Mouse (Mus musculus) hindbrain, embryonic 11.5 days (tissue): ENCODE results near the gene Cd2ap. TPM values are rescaled to one million over a fixed set of nuclear protein-coding genes. Genes with fewer than 3 reads are reported as not detected.

Source experiments
- ATAC-seq: fragments of 200-750 bp; cut with Nextera tagmentation; 2 replicates; pipeline ENCODE4 v1.8.0; 2017; ENCODE audit warnings: mild to moderate bottlenecking, moderate TSS enrichment, moderate library complexity; ENCODE audit not compliant: low FRiP score
- DNase-seq: peaks from one replicate; pipeline ENCODE4 v3.0.0-alpha.2; 2015; ENCODE audit warnings: low spot score
- H3K27ac ChIP-seq: fragments of 300-500 bp; sonication (generic); 2 replicates; pipeline ENCODE4 v1.5.1; 2014; ENCODE audit warnings: mild to moderate bottlenecking, low read depth, low read length
- H3K27me3 ChIP-seq: fragments of 300-500 bp; sonication (generic); 2 replicates; pipeline ENCODE4 v1.6.1; 2014; ENCODE audit warnings: mild to moderate bottlenecking, low read length, moderate library complexity, mixed read lengths; ENCODE audit not compliant: control insufficient read depth, insufficient read depth
- H3K36me3 ChIP-seq: fragments of 300-500 bp; sonication (generic); 2 replicates; pipeline ENCODE4 v1.6.1; 2014; ENCODE audit warnings: mild to moderate bottlenecking, low read length, moderate library complexity, mixed read lengths; ENCODE audit not compliant: control insufficient read depth, insufficient read depth
- H3K4me1 ChIP-seq: fragments of 300-500 bp; sonication (generic); replicated peaks from 2 replicates; pipeline ENCODE4 v1.6.1; 2014; ENCODE audit warnings: low read length, mixed read lengths; ENCODE audit not compliant: control insufficient read depth, insufficient read depth
- H3K4me2 ChIP-seq: fragments of 300-500 bp; sonication (generic); replicated peaks from 2 replicates; pipeline ENCODE4 v1.6.1; 2014; ENCODE audit warnings: mild to moderate bottlenecking, low read depth, low read length
- H3K4me3 ChIP-seq: fragments of 300-500 bp; sonication (generic); 2 replicates; pipeline ENCODE4 v1.5.1; 2014; ENCODE audit warnings: low read depth, low read length
- H3K9ac ChIP-seq: fragments of 300-500 bp; sonication (generic); 2 replicates; pipeline ENCODE4 v1.6.1; 2014; ENCODE audit warnings: low read depth, low read length
- H3K9me3 ChIP-seq: fragments of 300-500 bp; sonication (generic); 2 replicates; pipeline ENCODE4 v1.6.1; 2016; ENCODE audit warnings: low read length; ENCODE audit not compliant: control insufficient read depth
- WGBS: fragments of 180-500 bp; shearing (Covaris S2); extraction: QIAGEN DNeasy Blood & Tissue Kit; methylation state at CpG from one replicate; pipeline ENCODE4 v1.1.7; 2014; 5-methylcytosine and 5-hydroxymethylcytosine counted together
- polyA plus RNA-seq: library from polyadenylated mRNA; unstranded; fragments of >200 nt; fragmentation: Nextera tagmentation; extraction: Ambion mirVana; gene quantifications from 2 replicates; pipeline ENCODE4 v1.2.1, GENCODE M21; 2014

Cd2ap gene
- 13.9 and 16.1 TPM in 2 replicates for polyA plus RNA-seq

- Histone ChIP-seq H3K27me3 (no peaks in the 10 kb centered on the region), H3K36me3 (no peaks in the 10 kb centered on the region), H3K9ac (peak within 1 kb of the TSS; percentile 93), H3K9me3 (no peaks in the 10 kb centered on the region), H3K27ac (peak within 1 kb of the TSS; percentile 88), H3K4me1 (no peaks in the 10 kb centered on the region), H3K4me2 (peak within 1 kb of the TSS; percentile 59), H3K4me3 (peak within 1 kb of the TSS; percentile 80)
- DNase-seq (peak; percentile 96), ATAC-seq (peak; percentile 98)
- WGBS: under 1% methylated on average over 77 of the region's 94 CpGs
These were observed at the start of gene Cd2ap for GRCm38 (mm10) chr17:42876001-42876903. Gene Cd2ap (minus strand): TSS chr17:42876665.

- Histone ChIP-seq H3K9me3 (no peaks in the 10 kb centered on the region), H3K27me3 (no peaks in the 10 kb centered on the region), H3K4me1 (no peaks in the 10 kb centered on the region), H3K4me3 (no peak overlapping the region), H3K9ac (no peak overlapping the region), H3K27ac (no peak overlapping the region), H3K36me3 (no peaks in the 10 kb centered on the region), H3K4me2 (no peak overlapping the region)
- 87% methylated on average over 5 of the region's 5 CpGs for WGBS
- DNase-seq (no peak), ATAC-seq (no peak)
These were observed 48.3 kb upstream of the Cd2ap start for GRCm38 (mm10) chr17:42924731-42925130.

- no peak for ATAC-seq
- Histone ChIP-seq H3K36me3 (no peaks in the 10 kb centered on the region), H3K9ac (no peak overlapping the region), H3K27ac (no peak overlapping the region), H3K9me3 (no peaks in the 10 kb centered on the region), H3K4me3 (no peak overlapping the region), H3K4me1 (no peaks in the 10 kb centered on the region), H3K27me3 (no peaks in the 10 kb centered on the region), H3K4me2 (no peak overlapping the region)
- 85% methylated on average over 9 of the region's 9 CpGs for WGBS
- DNase-seq: no peak
These were observed 42.3 kb upstream of the Cd2ap start for GRCm38 (mm10) chr17:42918810-42919209.

GRCm38 (mm10) chr17:42914726-42915125 is 38.3 kb upstream of the Cd2ap start:
- Histone ChIP-seq H3K27me3 (no peaks in the 10 kb centered on the region), H3K9me3 (no peaks in the 10 kb centered on the region), H3K4me1 (no peaks in the 10 kb centered on the region), H3K36me3 (no peaks in the 10 kb centered on the region), H3K27ac (no peak overlapping the region), H3K9ac (no peak overlapping the region), H3K4me3 (no peak overlapping the region), H3K4me2 (no peak overlapping the region)
- ATAC-seq (no peak), DNase-seq (no peak)
- WGBS: 89% methylated on average over 7 of the region's 7 CpGs

- Histone ChIP-seq H3K9me3 (no peaks in the 10 kb centered on the region), H3K4me1 (no peaks in the 10 kb centered on the region), H3K4me3 (no peak overlapping the region), H3K27ac (no peak overlapping the region), H3K36me3 (no peaks in the 10 kb centered on the region), H3K27me3 (no peaks in the 10 kb centered on the region), H3K9ac (no peak overlapping the region), H3K4me2 (no peak overlapping the region)
- WGBS: 82% methylated on average over 6 of the region's 6 CpGs
- ATAC-seq: no peak
- DNase-seq: no peak
These were observed 35.7 kb upstream of the Cd2ap start for GRCm38 (mm10) chr17:42912193-42912592.

GRCm38 (mm10) chr17:42910476-42910875 is 34.0 kb upstream of the Cd2ap start:
- no peaks in the 10 kb centered on the region for H3K4me1 ChIP-seq
- H3K36me3 ChIP-seq: no peaks in the 10 kb centered on the region
- H3K4me3 ChIP-seq: no peak overlapping the region
- H3K27me3 ChIP-seq: no peaks in the 10 kb centered on the region
- H3K9ac ChIP-seq: no peak overlapping the region
- WGBS: 80% methylated on average over 3 of the region's 3 CpGs
- H3K4me2 ChIP-seq: no peak overlapping the region
- no peak for DNase-seq
- H3K9me3 ChIP-seq: no peaks in the 10 kb centered on the region
- ATAC-seq: no peak
- H3K27ac ChIP-seq: no peak overlapping the region

- H3K4me2 ChIP-seq: no peak overlapping the region
- no peak overlapping the region for H3K9ac ChIP-seq
- H3K27me3 ChIP-seq: no peaks in the 10 kb centered on the region
- no peak overlapping the region for H3K27ac ChIP-seq
- H3K4me3 ChIP-seq: no peak overlapping the region
- ATAC-seq: no peak
- no peaks in the 10 kb centered on the region for H3K9me3 ChIP-seq
- WGBS: 71% methylated on average over 9 of the region's 9 CpGs
- no peaks in the 10 kb centered on the region for H3K4me1 ChIP-seq
- DNase-seq: no peak
- H3K36me3 ChIP-seq: no peaks in the 10 kb centered on the region
These were observed 32.9 kb upstream of the Cd2ap start for GRCm38 (mm10) chr17:42909376-42909775.

- Histone ChIP-seq H3K9ac (no peak overlapping the region), H3K27me3 (no peaks in the 10 kb centered on the region), H3K4me3 (no peak overlapping the region), H3K36me3 (no peaks in the 10 kb centered on the region), H3K4me1 (no peaks in the 10 kb centered on the region), H3K27ac (no peak overlapping the region), H3K4me2 (no peak overlapping the region), H3K9me3 (no peaks in the 10 kb centered on the region)
- 50% methylated on average over 9 of the region's 9 CpGs for WGBS
- DNase-seq: no peak
- no peak for ATAC-seq
These were observed 32.4 kb upstream of the Cd2ap start for GRCm38 (mm10) chr17:42908744-42909370.

GRCm38 (mm10) chr17:42908136-42908535 is 31.7 kb upstream of the Cd2ap start:
- DNase-seq (no peak), ATAC-seq (no peak)
- WGBS: 90% methylated on average over 3 of the region's 3 CpGs
- Histone ChIP-seq H3K4me3 (no peak overlapping the region), H3K9me3 (no peaks in the 10 kb centered on the region), H3K27ac (no peak overlapping the region), H3K9ac (no peak overlapping the region), H3K27me3 (no peaks in the 10 kb centered on the region), H3K4me1 (no peaks in the 10 kb centered on the region), H3K36me3 (no peaks in the 10 kb centered on the region), H3K4me2 (no peak overlapping the region)
